Mouse (Mus musculus): Measurements from ENCODE around the gene Nrip2.

DNA sequence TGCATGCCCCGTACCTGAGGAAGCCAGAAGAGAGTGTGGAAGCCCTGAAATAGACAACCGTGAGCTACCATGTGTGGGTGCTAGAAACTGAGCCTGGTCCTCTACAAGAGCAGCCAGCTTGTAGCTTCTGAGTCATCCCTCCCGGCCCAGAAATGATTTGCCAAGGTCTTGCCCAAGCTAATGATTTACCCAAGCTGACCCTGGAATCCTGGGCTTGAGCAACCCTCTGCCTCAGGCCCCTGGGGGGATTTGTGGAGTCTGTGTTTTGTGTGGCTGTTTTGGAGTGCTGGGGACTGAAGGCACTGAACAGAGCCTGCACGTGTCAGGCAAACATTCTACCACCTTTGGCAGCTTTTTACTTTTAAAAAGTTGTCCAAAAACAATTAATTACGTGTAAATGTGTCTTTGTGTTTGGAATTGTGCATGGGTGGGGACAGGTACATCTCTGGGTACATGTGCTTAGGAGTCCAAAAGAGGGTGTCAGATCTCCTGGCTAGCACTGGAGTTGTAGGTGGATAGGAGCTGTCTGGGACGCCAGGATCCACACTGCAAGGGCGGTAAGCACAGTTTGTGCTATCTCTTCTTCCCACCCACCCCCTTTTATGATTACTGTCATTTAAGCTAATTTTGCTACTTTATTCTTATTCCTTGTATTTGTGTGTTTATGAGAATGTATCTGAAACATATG lies 1.4 kb upstream of the Nrip2 start:
- TF ChIP-seq CTCF (IDR thresholded peaks at IDR 0.05; ENCODE audit: borderline replicate concordance, insufficient read depth, low read depth, low read length), result no peak
- no peak for TF ChIP-seq POLR2A (IDR thresholded peaks at IDR 0.05; ENCODE audit: borderline replicate concordance, insufficient read depth, low read length)

Measured in cerebellum, adult 2 months (tissue).